Mouse (Mus musculus) spleen, adult 2 months (tissue): ENCODE data around the gene Ltc4s.

ENCODE experiments used
- CTCF ChIP-seq: fragments of 200-500 bp; IDR thresholded peaks from 2 replicates; pipeline ENCODE4 v1.5.1; 2011; ENCODE audit warnings: mild to moderate bottlenecking, inconsistent platforms; ENCODE audit not compliant: insufficient read depth, insufficient read length, insufficient replicate concordance; ENCODE audit errors: extremely low read depth
- POLR2A ChIP-seq: fragments of 200-500 bp; IDR thresholded peaks from 2 replicates; pipeline ENCODE4 v1.6.1; 2011; ENCODE audit warnings: low read depth, low read length, inconsistent platforms

DNA sequence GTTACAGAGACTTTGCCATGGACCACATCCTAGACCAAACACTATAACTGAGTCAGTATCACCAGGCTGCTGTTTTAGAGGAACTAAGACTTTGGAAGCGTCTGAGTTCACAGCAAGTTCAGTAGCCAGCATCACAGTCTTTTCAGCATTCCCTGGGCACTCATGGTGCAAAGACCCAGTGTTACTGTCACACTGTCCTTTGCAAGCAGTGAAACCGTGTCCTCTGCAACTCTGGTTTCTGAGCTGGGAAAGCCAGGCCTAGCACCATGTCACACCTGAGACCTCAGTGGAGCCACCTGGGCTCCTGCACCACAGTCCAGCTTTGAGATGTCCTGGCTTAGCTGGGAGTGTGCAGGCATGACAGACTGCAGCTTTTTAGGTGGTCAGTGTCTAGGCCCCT, 39.5 kb downstream of the Ltc4s start:
- TF ChIP-seq CTCF (no peak), POLR2A (no peak)
